Mouse (Mus musculus) E14TG2a.4 (cell line): ENCODE data around the gene Olfr954.

Experiments
- CTCF ChIP-seq: conservative IDR thresholded peaks from 2 replicates; pipeline ENCODE4 v1.5.1; 2014; ENCODE audit warnings: low read length
- NANOG ChIP-seq: IDR thresholded peaks from 2 replicates; pipeline ENCODE4 v1.6.1; 2014; ENCODE audit warnings: borderline replicate concordance, low read length, mixed read lengths
- POU5F1 ChIP-seq: IDR thresholded peaks from 2 replicates; pipeline ENCODE4 v1.6.1; 2014; ENCODE audit warnings: low read length, borderline replicate concordance

GRCm38 (mm10) chr9:39471844-39472243 lies 15.3 kb downstream of the Olfr954 start, which contains the start of gene Olfr955:
- TF ChIP-seq CTCF = no peak
- TF ChIP-seq POU5F1 = no peak
- TF ChIP-seq NANOG = no peak
